Mouse (Mus musculus) lung, postnatal 0 days (tissue): ENCODE data around the gene Ptx4.

Experiments
- CTCF ChIP-seq: IDR thresholded peaks from 2 replicates; pipeline ENCODE4 v1.5.1; 2016; ENCODE audit warnings: antibody characterized with exemption, mild to moderate bottlenecking
- EP300 ChIP-seq: IDR thresholded peaks from 2 replicates; pipeline ENCODE4 v1.6.1; 2016; ENCODE audit warnings: antibody characterized with exemption, mild to moderate bottlenecking, control low read depth

DNA sequence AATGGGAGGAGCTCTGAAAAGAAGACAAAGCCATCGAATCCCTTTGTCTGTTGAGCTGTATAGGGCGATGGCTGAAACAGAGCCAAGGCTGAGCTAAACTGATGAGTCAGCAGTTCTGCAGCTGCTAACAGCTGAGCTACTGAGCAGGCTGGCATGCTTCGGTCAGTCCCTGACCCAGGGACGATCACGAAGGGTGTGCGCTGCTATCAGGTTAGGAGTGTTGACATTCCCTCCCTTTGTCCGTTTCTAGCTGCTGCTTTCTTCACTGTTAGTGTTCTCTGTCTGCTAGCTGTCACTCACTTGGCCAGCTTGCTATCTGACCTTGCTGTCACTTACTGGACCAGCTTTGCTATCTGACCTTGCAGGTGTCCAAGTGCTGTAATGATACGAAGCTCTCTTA, 6.5 kb downstream of the Ptx4 start:
- TF ChIP-seq EP300 (no peak), CTCF (no peak)
